Mouse (Mus musculus) right cerebral cortex, adult 2 months (tissue): ENCODE data around the gene Mup6.
"Not testable (repeated sequence)": the region's sequence is repeated elsewhere in the genome, so short reads cannot be mapped to it uniquely, and the experiment has no call there.

Experiments used
- DNase-seq, 2 experiments: peaks; one replicate each; pipeline ENCODE4 v3.0.0; 2021 to 2022; ENCODE audit warnings: low spot score in 2 of 2

Mup6 gene

DNA sequence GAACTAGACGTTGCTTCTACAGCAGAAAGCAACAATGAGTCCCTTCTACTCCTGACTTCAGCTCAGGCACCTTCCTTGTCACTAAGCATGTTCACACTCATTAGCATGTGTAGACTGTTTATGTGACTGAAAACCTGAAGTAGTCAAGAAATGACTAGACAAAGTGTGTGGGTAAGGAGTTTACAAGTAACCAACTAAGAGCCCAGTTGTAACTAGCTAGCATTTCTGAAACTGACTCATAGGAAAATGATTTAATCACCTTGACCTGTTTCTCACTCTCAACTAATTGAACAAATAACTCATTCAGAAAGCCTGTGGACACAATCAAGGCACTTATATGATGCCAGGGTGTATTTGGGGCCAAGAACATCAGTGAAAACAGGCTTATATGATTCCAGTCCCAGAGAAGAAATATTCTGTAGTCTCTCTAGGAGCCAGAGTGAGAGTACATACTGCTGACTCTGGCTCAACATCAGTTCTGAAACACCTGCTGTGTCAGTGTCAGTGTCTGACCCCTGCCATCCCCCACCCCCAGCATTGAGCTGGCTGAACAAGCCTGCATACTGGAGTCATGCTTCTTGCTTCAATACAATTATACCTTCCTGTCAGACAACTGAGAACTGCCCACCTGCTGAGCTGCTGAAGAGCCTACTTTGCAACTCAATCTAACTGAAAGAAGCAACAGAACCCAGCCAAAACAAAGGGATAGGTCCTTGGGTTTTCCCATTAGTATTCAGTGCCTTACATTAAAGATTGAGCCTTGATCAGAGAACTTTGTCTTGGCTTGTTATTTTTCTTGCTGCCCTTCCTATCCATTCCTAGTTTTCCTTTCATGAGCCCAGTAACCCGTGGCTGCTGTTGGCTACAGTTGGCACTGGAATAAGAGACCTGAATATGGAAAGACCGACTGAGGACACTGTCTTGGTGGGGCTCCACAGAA lies at the start of gene Mup6:
Gene Mup6 (plus strand): TSS at position 890 of the 940 bp plus-strand sequence.
- no peak for DNase-seq

DNA sequence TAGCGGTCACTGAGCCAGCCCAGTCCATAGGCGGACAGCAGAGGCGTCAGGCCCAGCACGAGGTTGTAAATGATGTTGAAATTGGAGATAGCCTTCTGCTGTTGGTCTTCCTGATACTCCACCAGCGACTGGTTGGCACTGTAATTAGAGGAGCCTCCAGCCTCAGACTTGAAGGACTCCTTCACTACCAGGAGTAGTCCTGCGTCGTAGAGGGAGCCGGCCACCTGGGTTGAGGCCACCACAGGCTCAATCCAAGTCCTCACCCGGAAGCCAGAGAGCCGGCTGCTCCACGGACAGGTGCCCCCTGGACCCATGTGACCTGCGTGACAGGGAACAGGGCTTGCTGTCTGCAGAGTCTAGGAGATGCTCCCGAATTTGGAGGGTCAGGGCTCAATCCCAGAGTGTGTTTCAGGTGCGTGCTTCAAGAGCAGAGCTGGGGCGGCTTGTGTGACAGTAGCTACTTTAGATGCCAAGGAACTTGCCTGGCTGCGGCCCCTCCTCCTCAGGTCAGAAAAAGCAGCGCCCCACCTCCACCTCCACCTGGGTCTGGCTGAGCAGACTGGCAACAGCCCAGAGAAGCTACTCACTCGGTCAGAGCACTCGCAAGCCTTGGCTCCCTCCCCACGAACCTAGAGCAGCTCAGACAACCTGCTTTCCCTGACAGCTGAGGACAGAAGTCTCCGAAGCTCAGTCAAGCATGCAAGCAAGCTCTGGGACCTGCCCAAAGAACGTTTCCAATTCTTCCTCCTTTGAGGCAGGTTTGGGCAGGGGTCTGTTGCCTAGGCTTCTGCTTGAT lies 49.3 kb upstream of the Mup6 start, which contains the start of gene Slc46a2:
Gene Slc46a2 (minus strand): TSS at position 449 of the 796 bp plus-strand sequence.
- DNase-seq: no peak

DNA sequence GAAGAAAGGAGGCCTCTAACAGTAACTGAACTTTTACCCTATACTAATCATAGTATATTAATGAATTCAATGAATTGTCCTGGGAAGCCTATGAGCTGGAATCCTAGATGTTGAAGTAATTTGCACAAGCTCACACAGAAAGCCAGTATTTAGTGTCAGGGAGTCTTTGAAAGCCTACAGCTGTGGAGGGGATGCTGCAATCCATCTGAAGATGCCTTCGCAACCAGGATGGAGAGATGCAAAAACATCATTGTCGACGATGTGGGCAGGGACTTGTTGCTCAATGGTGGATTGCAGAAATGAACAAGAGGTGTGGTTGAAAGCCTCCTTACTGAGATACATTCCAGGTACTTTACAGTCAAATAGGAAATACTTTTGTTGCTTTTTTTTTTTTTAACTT lies 46.1 kb upstream of the Mup6 start:
- no peak for DNase-seq

DNA sequence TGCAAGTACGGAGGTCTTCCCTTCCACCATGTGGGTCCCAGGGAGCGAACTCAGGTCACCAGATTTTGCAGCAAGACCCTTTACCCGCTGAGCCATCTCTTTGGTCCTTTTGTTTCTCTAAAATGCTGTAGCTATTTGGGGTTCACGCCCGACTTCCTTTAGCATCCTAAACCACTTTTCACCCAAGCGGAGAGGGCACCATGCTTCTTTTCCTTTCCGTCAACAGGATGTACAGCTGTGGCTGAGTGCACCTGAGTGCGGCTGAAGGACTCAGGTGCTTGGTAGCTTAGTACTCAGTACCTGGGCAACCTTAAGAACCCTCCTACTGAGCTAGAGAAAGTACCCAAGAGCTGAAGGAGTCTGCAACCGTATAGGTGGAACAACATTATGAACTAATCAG lies 39.0 kb upstream of the Mup6 start:
- DNase-seq: no peak

GRCm38 (mm10) chr4:59927666-59928065 lies 36.4 kb upstream of the Mup6 start:
- no peak for DNase-seq

DNA sequence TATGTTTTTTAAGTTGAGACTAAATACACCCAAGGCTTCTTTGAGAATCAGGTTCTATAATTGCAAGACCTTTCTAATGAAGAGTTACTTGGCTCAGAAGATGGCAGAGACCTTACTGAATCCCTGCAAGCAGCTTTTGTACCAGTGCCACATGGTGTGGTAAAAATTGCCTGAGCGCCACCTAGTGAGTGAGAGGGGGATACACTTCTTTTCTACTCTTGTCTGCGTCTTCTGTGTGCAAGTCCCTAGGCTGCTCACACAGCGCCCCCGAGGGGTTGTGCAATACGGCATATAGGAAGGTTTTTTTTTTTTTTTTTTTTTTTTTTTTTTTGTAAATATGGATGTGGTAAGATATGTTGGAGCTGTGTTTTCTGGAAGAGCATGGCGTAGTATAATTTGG lies 35.7 kb upstream of the Mup6 start:
- DNase-seq: peak; percentile 73 to 75

DNA sequence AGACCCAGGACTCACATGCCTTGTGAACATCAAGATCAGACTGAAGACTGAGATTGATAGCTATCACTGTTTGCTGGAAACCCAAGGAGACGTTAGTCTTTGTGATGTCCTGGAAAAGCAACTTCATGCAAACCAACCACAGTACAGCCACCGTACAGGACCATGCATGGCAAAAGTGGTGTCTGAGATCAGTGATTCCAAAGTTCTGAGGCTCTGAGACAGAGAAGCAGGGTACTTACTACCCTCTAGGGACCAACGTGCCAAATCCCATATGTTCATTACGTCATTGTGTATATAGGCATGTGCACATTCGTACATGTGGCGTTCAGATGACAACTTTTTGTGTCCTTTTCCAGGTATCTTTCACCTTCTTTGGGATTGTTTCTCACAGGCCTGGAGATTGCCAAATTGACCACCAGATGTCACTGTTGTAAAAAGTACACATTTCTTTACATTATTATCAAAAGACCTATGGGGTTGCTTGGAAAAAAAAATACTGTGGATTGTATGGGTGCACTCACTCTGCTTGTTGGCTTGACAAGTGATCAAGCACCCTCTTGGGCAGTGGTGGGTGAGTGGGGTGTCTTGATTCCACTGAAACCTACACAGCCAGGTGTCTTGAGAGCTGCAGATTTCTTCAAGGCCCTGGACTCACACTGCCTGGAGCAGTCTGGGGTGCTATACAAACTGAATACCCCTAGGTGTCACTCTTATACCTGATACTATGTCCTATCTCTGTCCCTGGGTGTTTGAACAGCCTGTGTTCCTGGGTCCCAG lies 31.4 kb upstream of the Mup6 start:
- DNase-seq: peak; percentile 15 to 20

GRCm38 (mm10) chr4:59937543-59937942 lies 26.6 kb upstream of the Mup6 start:
- DNase-seq: no peak

- no peak for DNase-seq
Observed at GRCm38 (mm10) chr4:59960610-59961009, 3.5 kb upstream of the Mup6 start, which contains the start of gene Mup4. Mup4 (minus strand) TSS chr4:59960710.

DNA sequence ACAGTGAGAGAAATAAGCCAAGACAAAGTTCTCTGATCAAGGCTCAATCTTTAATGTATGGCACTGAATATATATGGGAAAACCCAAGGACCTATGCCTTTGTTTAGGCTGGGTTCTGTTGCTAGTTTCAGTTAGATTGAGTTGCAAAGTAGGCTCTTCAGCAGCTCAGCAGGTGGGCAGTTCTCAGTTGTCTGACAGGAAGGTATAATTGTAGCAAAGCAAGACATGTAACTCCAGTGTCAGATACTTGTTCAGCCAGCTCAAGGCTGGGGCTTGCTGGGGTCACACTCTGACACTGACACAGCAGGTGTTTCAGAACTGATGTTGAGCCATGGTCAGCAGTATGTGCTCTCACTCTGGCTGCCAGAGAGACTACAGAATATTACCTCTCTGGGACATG lies 33.8 kb downstream of the Mup6 start:
- not testable (repeated sequence) for DNase-seq

DNA sequence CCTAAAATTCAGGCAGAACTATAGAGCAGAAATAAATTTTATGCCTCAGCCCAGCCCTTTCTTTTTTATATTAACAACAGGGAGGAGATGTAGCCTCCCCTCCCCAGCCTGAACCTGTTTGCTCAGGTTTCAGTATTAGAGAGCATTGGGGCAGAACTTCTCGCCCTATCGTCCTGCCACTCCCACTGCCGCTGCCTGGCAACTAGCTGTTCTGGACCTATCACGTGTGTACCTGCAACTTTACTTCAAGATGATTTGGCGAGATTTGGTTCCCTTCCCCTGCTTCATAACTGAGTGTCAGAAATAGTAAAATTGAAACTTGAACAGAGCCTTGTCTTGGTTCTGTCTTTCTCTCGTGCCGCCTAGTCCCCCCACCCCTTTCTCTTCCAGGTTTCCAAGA lies 56.0 kb downstream of the Mup6 start:
- DNase-seq: not testable (repeated sequence)

GRCm38 (mm10) chr4:60029334-60030111 lies 65.4 kb downstream of the Mup6 start:
- not testable (repeated sequence) for DNase-seq
